Mouse (Mus musculus): ENCODE results near the gene Calr. TPM values are rescaled to one million over a fixed set of nuclear protein-coding genes. Genes with fewer than 3 reads are reported as not detected.
"Not testable (repeated sequence)": the region's sequence is repeated elsewhere in the genome, so short reads cannot be mapped to it uniquely, and the experiment has no call there.

The Calr gene
- total RNA-seq, 2 experiments from 2014 or later, result 297 to 306 TPM

GRCm38 (mm10) chr8:84844397-84845070 is 2.2 kb downstream of the Calr start:
- no peak for DNase-seq

GRCm38 (mm10) chr8:84841514-84841913 is 5.2 kb downstream of the Calr start:
- no peak for DNase-seq

GRCm38 (mm10) chr8:84840248-84840999 is 6.3 kb downstream of the Calr start, which contains the start of gene Rad23a:
Gene Rad23a, minus strand, starts transcription at chr8:84840665.
- peak; percentile 92 to 94 for DNase-seq

GRCm38 (mm10) chr8:84839875-84840247 is 6.9 kb downstream of the Calr start:
- DNase-seq, result no peak

- DNase-seq, result no peak
These were observed 7.3 kb downstream of the Calr start for GRCm38 (mm10) chr8:84839411-84839810.

GRCm38 (mm10) chr8:84838513-84838912 is 8.2 kb downstream of the Calr start:
- no peak for DNase-seq

GRCm38 (mm10) chr8:84837912-84838470 is 8.7 kb downstream of the Calr start:
- no peak for DNase-seq

GRCm38 (mm10) chr8:84837149-84837911 is 9.4 kb downstream of the Calr start:
- DNase-seq, result no peak

- no peak for DNase-seq
These were observed 11.6 kb downstream of the Calr start for GRCm38 (mm10) chr8:84834866-84835855.

- DNase-seq, result no peak
These were observed 12.5 kb downstream of the Calr start for GRCm38 (mm10) chr8:84834002-84834865.

GRCm38 (mm10) chr8:84832759-84833742 is 13.7 kb downstream of the Calr start:
- no peak for DNase-seq

GRCm38 (mm10) chr8:84832034-84832717 is 14.6 kb downstream of the Calr start:
- peak; percentile 82 to 89 for DNase-seq

- DNase-seq, result peak; percentile 56 to 64
These were observed 15.2 kb downstream of the Calr start, which contains the start of gene Gadd45gip1 for GRCm38 (mm10) chr8:84831490-84831889. Gene Gadd45gip1, plus strand, starts transcription at chr8:84831522.

- not testable (repeated sequence) for DNase-seq
These were observed 20.2 kb downstream of the Calr start for GRCm38 (mm10) chr8:84826518-84826917.

GRCm38 (mm10) chr8:84825636-84826035 is 21.1 kb downstream of the Calr start:
- no peak for DNase-seq

- DNase-seq, result peak; percentile 48 to 61
These were observed 23.1 kb downstream of the Calr start for GRCm38 (mm10) chr8:84823653-84824052.

- no peak for DNase-seq
These were observed 24.0 kb downstream of the Calr start, which contains the start of gene Dand5 for GRCm38 (mm10) chr8:84822723-84823122. Gene Dand5, minus strand, starts transcription at chr8:84822823.

- DNase-seq, result no peak
These were observed 30.6 kb downstream of the Calr start for GRCm38 (mm10) chr8:84816117-84816516.

Data from heart, adult 18-20 months (tissue).